Mouse (Mus musculus): Measurements from ENCODE around the gene Tesmin. TPM values are rescaled to one million over a fixed set of nuclear protein-coding genes. Genes with fewer than 3 reads are reported as not detected.

Tesmin gene
- polyA plus RNA-seq, 1 experiment from 2014 or later: 0.11 TPM

DNA sequence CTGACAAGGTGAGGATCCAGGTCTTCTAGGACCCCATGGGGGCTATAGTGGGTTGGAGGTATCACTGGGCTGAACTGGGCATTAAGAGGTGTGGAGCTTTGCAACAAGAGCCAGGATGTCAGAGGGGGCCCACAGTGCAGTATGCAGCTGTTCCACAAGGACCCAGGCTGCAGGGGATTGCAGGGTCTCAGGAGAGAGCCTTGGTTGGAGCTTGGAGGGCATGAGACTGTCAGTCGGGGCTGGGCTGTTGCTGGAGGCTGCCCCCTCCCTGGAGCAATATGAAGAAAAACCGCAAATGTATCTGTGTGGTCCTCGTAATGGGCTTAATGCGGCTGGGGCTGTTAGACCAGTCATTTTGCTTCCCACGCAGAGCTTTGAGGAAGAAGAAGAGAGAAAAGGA is 52.0 kb downstream of the Tesmin start:
- Histone ChIP-seq H3K4me3 (replicated peaks) (no peak overlapping the region), H3K4me2 (no peak overlapping the region), H3K27me3 (peaks cover 3% of the 10 kb centered on the region; the same call in 1 of the 2 replicates), H3K9me3 (no peaks in the 10 kb centered on the region), H3K36me3 (no peaks in the 10 kb centered on the region), H3K27ac (no peak overlapping the region), H3K4me1 (replicated peaks) (no peaks in the 10 kb centered on the region; the same call in 1 of the 2 replicates), H3K9ac (replicated peaks) (no peak overlapping the region)
- no peak for ATAC-seq (ENCODE audit: insufficient number of reproducible peaks, insufficient read depth, low FRiP score, low TSS enrichment, low read depth)
- WGBS: 47% methylated on average over 5 of the region's 5 CpGs

DNA sequence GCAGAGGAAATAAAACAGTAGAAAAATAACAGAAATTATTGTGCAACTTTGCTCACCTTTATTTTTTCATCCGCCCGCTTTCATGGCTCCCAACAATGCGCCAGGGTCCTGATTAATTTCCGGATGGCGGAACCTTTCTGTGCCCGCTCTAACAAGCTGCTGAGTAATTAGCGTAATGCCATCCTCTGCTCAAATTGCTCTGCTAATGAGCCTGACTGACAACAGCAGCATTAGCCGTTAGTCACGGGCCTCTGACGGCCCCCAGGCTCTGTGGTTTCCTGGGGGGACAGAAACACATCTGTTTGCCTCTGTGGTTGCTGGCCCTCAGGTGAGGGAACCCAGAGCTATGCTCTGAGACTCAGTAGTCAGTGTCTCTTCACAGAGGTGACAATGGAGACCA is 52.4 kb downstream of the Tesmin start:
- 25% methylated on average over 10 of the region's 10 CpGs for WGBS
- no peak overlapping the region for H3K9ac ChIP-seq (replicated peaks)
- no peaks in the 10 kb centered on the region for H3K9me3 ChIP-seq
- no peak overlapping the region for H3K4me3 ChIP-seq (replicated peaks)
- no peak for ATAC-seq (ENCODE audit: insufficient number of reproducible peaks, insufficient read depth, low FRiP score, low TSS enrichment, low read depth)
- no peak overlapping the region for H3K4me2 ChIP-seq
- H3K27ac ChIP-seq: no peak overlapping the region
- peaks cover 3% of the 10 kb centered on the region; the same call in 1 of the 2 replicates for H3K27me3 ChIP-seq
- no peaks in the 10 kb centered on the region for H3K36me3 ChIP-seq
- H3K4me1 ChIP-seq (replicated peaks): no peaks in the 10 kb centered on the region; the same call in 1 of the 2 replicates

DNA sequence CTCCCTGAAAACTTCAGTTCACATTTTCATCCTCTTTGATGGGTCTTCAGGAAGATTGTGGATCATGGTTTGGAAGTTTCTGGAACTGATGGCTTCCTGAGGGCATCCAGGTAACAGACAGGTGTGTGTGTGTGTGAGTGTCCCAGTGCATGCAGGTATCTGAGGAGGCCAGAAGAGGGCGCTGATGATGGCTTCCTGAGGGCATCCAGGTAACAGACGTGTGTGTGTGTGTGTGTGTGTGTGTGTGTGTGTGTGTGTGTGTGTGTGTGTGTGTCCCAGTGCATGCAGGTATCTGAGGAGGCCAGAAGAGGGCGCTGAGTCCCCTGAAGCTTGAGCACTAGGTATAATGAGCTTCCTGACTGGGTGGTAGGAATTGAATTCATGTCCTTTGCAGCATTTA is 58.7 kb downstream of the Tesmin start:
- H3K9me3 ChIP-seq: no peaks in the 10 kb centered on the region; the same call in 1 of the 2 replicates
- H3K27me3 ChIP-seq: no peaks in the 10 kb centered on the region
- no peak overlapping the region for H3K9ac ChIP-seq (replicated peaks)
- no peaks in the 10 kb centered on the region; the same call in 1 of the 2 replicates for H3K4me1 ChIP-seq (replicated peaks)
- H3K4me3 ChIP-seq (replicated peaks): no peak overlapping the region
- H3K4me2 ChIP-seq: no peak overlapping the region
- WGBS: 69% methylated on average over 3 of the region's 3 CpGs
- no peak for ATAC-seq (ENCODE audit: insufficient number of reproducible peaks, insufficient read depth, low FRiP score, low TSS enrichment, low read depth)
- no peaks in the 10 kb centered on the region for H3K36me3 ChIP-seq
- no peak overlapping the region for H3K27ac ChIP-seq

DNA sequence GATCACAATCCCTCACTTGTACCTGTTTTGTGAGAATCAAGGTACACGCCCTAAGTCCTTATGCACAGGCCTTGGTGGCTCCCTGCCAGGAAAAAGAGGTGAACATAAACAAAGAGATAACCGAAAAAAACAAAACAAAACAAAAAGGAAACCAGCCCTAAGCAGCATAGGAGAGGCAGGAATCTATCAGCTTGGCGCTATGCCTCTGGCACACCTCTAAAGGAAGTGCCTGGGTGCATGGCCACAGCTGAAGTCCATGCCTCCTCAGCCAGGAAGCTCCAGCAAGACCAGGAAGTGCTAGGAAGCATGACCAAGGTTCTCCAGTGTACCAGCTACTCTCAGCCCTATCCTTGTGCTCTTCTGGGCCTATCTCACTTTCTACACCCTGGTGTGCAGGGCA is 60.6 kb downstream of the Tesmin start:
- no peak overlapping the region for H3K9ac ChIP-seq (replicated peaks)
- 85% methylated on average over 3 of the region's 3 CpGs for WGBS

DNA sequence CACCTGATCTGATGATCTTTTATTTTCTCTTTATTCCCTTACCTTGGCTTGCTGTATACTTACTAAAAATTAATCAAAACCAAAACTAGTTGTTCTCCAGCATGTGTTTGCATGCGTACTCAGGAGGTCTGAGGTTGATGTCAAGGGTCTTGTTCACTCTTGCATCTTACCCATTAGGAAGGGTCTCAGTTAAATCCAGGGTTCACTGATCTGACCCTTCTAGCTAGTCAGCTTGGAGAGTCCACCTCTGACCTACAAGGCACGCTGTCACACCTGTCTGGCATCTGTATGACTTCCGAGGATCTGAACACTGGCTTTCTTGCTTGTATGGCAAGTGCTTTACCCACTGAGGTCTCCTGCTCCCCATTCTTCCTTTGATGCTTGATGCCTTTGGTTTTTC is 62.1 kb downstream of the Tesmin start:
- Histone ChIP-seq H3K4me3 (replicated peaks) (no peak overlapping the region), H3K4me2 (no peak overlapping the region), H3K4me1 (replicated peaks) (no peaks in the 10 kb centered on the region; the same call in 1 of the 2 replicates), H3K36me3 (peaks cover 30% of the 10 kb centered on the region), H3K9ac (replicated peaks) (no peak overlapping the region), H3K9me3 (no peaks in the 10 kb centered on the region; the same call in 1 of the 2 replicates), H3K27me3 (no peaks in the 10 kb centered on the region), H3K27ac (no peak overlapping the region)
- WGBS: 94% methylated on average over 3 of the region's 3 CpGs
- ATAC-seq (ENCODE audit: insufficient number of reproducible peaks, insufficient read depth, low FRiP score, low TSS enrichment, low read depth): no peak

More for the DNA sequence above, 60.6 kb downstream of the Tesmin start:
- Histone ChIP-seq H3K36me3 (peaks cover 15% of the 10 kb centered on the region), H3K4me2 (no peak overlapping the region), H3K27ac (no peak overlapping the region), H3K4me1 (replicated peaks) (no peaks in the 10 kb centered on the region; the same call in 1 of the 2 replicates), H3K4me3 (replicated peaks) (no peak overlapping the region), H3K27me3 (no peaks in the 10 kb centered on the region), H3K9me3 (no peaks in the 10 kb centered on the region; the same call in 1 of the 2 replicates)
- ATAC-seq (ENCODE audit: insufficient number of reproducible peaks, insufficient read depth, low FRiP score, low TSS enrichment, low read depth): no peak

DNA sequence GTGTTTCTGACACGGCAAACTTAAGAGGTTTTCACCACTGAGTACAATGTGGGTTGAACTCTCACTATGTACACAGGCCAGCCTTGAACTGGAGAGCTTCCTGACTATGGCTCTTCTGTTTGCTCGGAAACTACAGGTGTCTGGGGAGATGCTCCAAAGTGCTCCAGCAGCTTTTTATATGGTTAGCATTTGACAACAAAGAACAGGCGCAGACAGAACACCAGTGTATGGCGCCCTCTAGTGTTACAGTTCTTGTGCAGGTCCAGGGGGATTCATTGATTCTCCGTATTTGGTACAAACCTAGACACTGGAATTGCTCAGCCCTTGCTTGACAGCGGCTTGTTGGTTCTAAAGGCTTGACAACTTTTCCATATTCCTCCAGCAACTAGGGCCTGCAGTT is 62.5 kb downstream of the Tesmin start:
- peaks cover 34% of the 10 kb centered on the region for H3K36me3 ChIP-seq
- WGBS: 25% methylated on average over 6 of the region's 6 CpGs
- 0 out of 2 replicates have a peak, but pooled peaks have one; percentile 58 for ATAC-seq (ENCODE audit: insufficient number of reproducible peaks, insufficient read depth, low FRiP score, low TSS enrichment, low read depth)

DNA sequence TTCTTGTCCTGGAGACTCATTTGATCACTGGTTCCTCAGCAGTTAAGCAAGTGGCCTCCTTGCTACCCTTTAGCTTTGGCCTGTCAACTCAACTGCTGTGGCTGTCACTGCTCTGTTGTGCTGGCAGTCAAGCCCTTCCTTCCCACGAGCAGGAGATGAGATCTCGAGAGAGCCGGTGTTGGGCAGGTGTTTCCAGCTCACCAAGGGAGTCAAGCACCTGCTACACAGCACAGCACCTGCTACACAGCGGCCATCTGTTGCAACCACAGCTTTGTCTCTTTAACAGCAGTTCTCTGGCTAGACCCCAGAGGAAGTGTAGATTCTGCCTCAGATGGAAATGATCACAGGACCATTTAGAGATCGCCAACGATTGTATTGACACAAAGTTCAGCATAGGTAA is 63.0 kb downstream of the Tesmin start:
- Histone ChIP-seq H3K27ac (no peak overlapping the region), H3K9ac (replicated peaks) (no peak overlapping the region), H3K27me3 (no peaks in the 10 kb centered on the region), H3K4me2 (no peak overlapping the region), H3K9me3 (no peaks in the 10 kb centered on the region; the same call in 1 of the 2 replicates), H3K4me1 (replicated peaks) (no peaks in the 10 kb centered on the region; the same call in 1 of the 2 replicates), H3K4me3 (replicated peaks) (no peak overlapping the region), H3K36me3 (peaks cover 39% of the 10 kb centered on the region)
- no peak for ATAC-seq (ENCODE audit: insufficient number of reproducible peaks, insufficient read depth, low FRiP score, low TSS enrichment, low read depth)
- WGBS: 56% methylated on average over 6 of the region's 6 CpGs

More for the DNA sequence above, 62.5 kb downstream of the Tesmin start:
- Histone ChIP-seq H3K9me3 (no peaks in the 10 kb centered on the region; the same call in 1 of the 2 replicates), H3K27me3 (no peaks in the 10 kb centered on the region), H3K4me2 (no peak overlapping the region), H3K9ac (replicated peaks) (no peak overlapping the region), H3K27ac (no peak overlapping the region), H3K4me1 (replicated peaks) (no peaks in the 10 kb centered on the region; the same call in 1 of the 2 replicates), H3K4me3 (replicated peaks) (no peak overlapping the region)

Other genes with a start within 250 kb of the Tesmin start
- gene Mrpl21, start 106.0 kb upstream of the Tesmin start, polyA plus RNA-seq (2016; fragmentation: Nextera tagmentation; extraction: Ambion mirVana): 132 and 139 TPM in 2 replicates
- gene Ighmbp2, start 105.8 kb upstream of the Tesmin start, polyA plus RNA-seq (2016; fragmentation: Nextera tagmentation; extraction: Ambion mirVana): 14.6 and 15.3 TPM in 2 replicates
- 12.1 and 12.8 TPM in 2 replicates for gene Cpt1a, start 66.5 kb upstream of the Tesmin start, polyA plus RNA-seq (2016; fragmentation: Nextera tagmentation; extraction: Ambion mirVana)
- gene Gal, start 25.7 kb downstream of the Tesmin start, polyA plus RNA-seq (2016; fragmentation: Nextera tagmentation; extraction: Ambion mirVana): 0.37 and 2.5 TPM in 2 replicates
- 75.5 and 79.8 TPM in 2 replicates for gene Ppp6r3, start 186.9 kb downstream of the Tesmin start, polyA plus RNA-seq (2016; fragmentation: Nextera tagmentation; extraction: Ambion mirVana)